Mouse (Mus musculus): ENCODE results near the gene Adgrg3.

Gene Adgrg3

GRCm38 (mm10) chr8:94992996-94993724 lies 24.3 kb upstream of the Adgrg3 start:
- no peak for DNase-seq

GRCm38 (mm10) chr8:94994006-94994405 lies 23.5 kb upstream of the Adgrg3 start:
- DNase-seq: peak; percentile 24

GRCm38 (mm10) chr8:94994510-94994909 lies 23.0 kb upstream of the Adgrg3 start:
- DNase-seq: no peak

- no peak for DNase-seq
Observed at GRCm38 (mm10) chr8:94995336-94995893, 22.1 kb upstream of the Adgrg3 start.

- DNase-seq: no peak
Observed at GRCm38 (mm10) chr8:94996037-94996436, 21.5 kb upstream of the Adgrg3 start.

GRCm38 (mm10) chr8:94996899-94997856 lies 20.3 kb upstream of the Adgrg3 start:
- no peak for DNase-seq

- no peak for DNase-seq
Observed at GRCm38 (mm10) chr8:94997857-94998243, 19.6 kb upstream of the Adgrg3 start.

- DNase-seq: no peak
Observed at GRCm38 (mm10) chr8:94998431-94998830, 19.1 kb upstream of the Adgrg3 start.

GRCm38 (mm10) chr8:94999004-94999403 lies 18.5 kb upstream of the Adgrg3 start:
- no peak for DNase-seq

GRCm38 (mm10) chr8:94999956-95000355 lies 17.5 kb upstream of the Adgrg3 start:
- DNase-seq: no peak

- peak; percentile 76 for DNase-seq
Observed at GRCm38 (mm10) chr8:95000684-95001083, 16.8 kb upstream of the Adgrg3 start.

- no peak for DNase-seq
Observed at GRCm38 (mm10) chr8:95001165-95001564, 16.3 kb upstream of the Adgrg3 start.

- DNase-seq: peak; percentile 84
Observed at GRCm38 (mm10) chr8:95001655-95002054, 15.8 kb upstream of the Adgrg3 start.

- DNase-seq: no peak
Observed at GRCm38 (mm10) chr8:95002089-95002655, 15.3 kb upstream of the Adgrg3 start.

GRCm38 (mm10) chr8:95012442-95012919 lies 5.0 kb upstream of the Adgrg3 start:
- DNase-seq: no peak

GRCm38 (mm10) chr8:95015866-95016265 lies 1.6 kb upstream of the Adgrg3 start:
- DNase-seq: no peak

GRCm38 (mm10) chr8:95016684-95017083 lies 808 bp upstream of the Adgrg3 start:
- no peak for DNase-seq

GRCm38 (mm10) chr8:95017969-95018635 lies 610 bp downstream of the Adgrg3 start:
- DNase-seq: no peak

GRCm38 (mm10) chr8:95020293-95020777 lies 2.8 kb downstream of the Adgrg3 start:
- peak; percentile 45 for DNase-seq

GRCm38 (mm10) chr8:95020821-95021220 lies 3.3 kb downstream of the Adgrg3 start:
- no peak for DNase-seq

GRCm38 (mm10) chr8:95023201-95023600 lies 5.7 kb downstream of the Adgrg3 start:
- no peak for DNase-seq

GRCm38 (mm10) chr8:95024387-95024786 lies 6.9 kb downstream of the Adgrg3 start:
- no peak for DNase-seq

Measured in liver (tissue).